Comparison of ENCODE assay signal across 19 mouse cellular contexts in the genomic region with DNA sequence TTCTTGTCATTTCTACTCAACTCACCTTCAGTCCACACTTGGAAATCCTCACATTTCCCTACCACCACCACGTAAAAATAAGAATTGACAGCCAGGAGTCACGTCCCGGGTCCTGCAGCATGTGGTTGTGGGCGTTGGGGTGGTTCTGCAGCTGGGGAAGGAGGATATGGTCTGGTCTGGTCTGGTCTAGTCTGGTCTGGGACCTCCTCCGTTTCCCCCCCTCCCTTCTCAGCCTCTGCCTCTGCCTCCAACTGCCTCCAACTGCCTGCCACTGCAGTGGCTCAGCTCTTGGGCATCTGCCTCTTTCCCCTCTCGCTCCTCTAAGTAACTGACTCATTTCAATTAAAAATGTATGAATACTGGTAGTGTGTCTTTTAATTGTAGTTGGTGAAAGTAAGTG. TPM values are rescaled to one million over a fixed set of nuclear protein-coding genes. Genes with fewer than 3 reads are reported as not detected.
DNase-seq lines count a peak whose midpoint lies in the region; TF ChIP-seq lines count a peak whose summit lies in the region.
"Not testable (repeated sequence)": the region's sequence is repeated elsewhere in the genome, so short reads cannot be mapped to it uniquely, and the experiment has no call there.
"Had no signal": no experiment of that assay in that cellular context is flagged by ENCODE, and none has a peak within 500 bp of the region (broad histone marks: within the 10 kb centered on the region; RNA-seq: fewer than 3 reads in every experiment).

No protein-coding gene starts in this region.

- not testable (repeated sequence) for H3K9ac ChIP-seq in ES-E14 (ENCODE audit: insufficient read depth, low read depth, low read length, poor library complexity, severe bottlenecking)

- H3K4me3 ChIP-seq in ES-E14 (ENCODE audit: insufficient read depth in 1 of 2, low read depth in 1 of 2, low read length in 2 of 2, poor library complexity in 1 of 2, severe bottlenecking in 1 of 2): not testable (repeated sequence)
- peak overlapping the region; percentile 78 for H3K4me3 ChIP-seq in testis, adult 2 months (ENCODE audit: control insufficient read depth, low read depth, low read length)

- not testable (repeated sequence) for H3K4me1 ChIP-seq in ES-E14 (ENCODE audit: control insufficient read depth in 2 of 2, insufficient read depth in 2 of 2, low read length in 2 of 2, poor library complexity in 1 of 2); testis, adult 2 months (ENCODE audit: control insufficient read depth, insufficient read depth, low read length)

- TF ChIP-seq CTCF in testis, adult 2 months (IDR thresholded peaks at IDR 0.05; ENCODE audit: control insufficient read depth, insufficient read depth, insufficient replicate concordance, low read depth, low read length): not testable (repeated sequence)

- not testable (repeated sequence) for H3K36me3 ChIP-seq in ES-E14 (ENCODE audit: control insufficient read depth, insufficient read depth, low read length, poor library complexity, severe bottlenecking); testis, adult 2 months (ENCODE audit: control insufficient read depth, insufficient read depth, low read length)

- DNase-seq in ES-CJ7 (ENCODE audit: low read depth, low spot score) (peak; percentile 58), ES-E14 (ENCODE audit: low read depth, low spot score) (peak; percentile 19), R1 (ENCODE audit: low read depth, low spot score) (peak; percentile 13), ZHBTc4 (ENCODE audit: low read depth, low spot score) (peak; percentile 67)

- H3K27me3 ChIP-seq in testis, adult 2 months (ENCODE audit: control insufficient read depth, insufficient read depth, low read length): not testable (repeated sequence)

- TF ChIP-seq POLR2A in testis, adult 2 months (IDR thresholded peaks at IDR 0.05; ENCODE audit: control insufficient read depth, low read depth, low read length): peak; percentile 47; the same call in 1 of the 2 replicates

- H3K27ac ChIP-seq in ES-E14 (ENCODE audit: insufficient read depth, low read depth, low read length, poor library complexity, severe bottlenecking): not testable (repeated sequence)
- H3K27ac ChIP-seq in testis, adult 2 months (ENCODE audit: control insufficient read depth, insufficient read depth, low read depth, low read length): peak overlapping the region; percentile 91

- H3K9me3 ChIP-seq in ES-E14 (ENCODE audit: control insufficient read depth, insufficient read depth, low read depth, low read length): not testable (repeated sequence)

- in situ Hi-C loops in ES-E14 (cut with MboI; ENCODE audit: low sequenced_read_pairs in 2 of 2, unreplicated experiment in 2 of 2): not testable (repeated sequence)

RNA-seq across cellular contexts. Expression of gene Gm1527, which starts 4.5 kb away (rescaled TPM):
- total RNA-seq in ES-E14 (2012; rRNA removed): not detected in 2 replicates
- polyA plus RNA-seq in testis, adult 2 months (2012; rRNA removed): 6.7 and 9.5 TPM in 2 replicates
- total RNA-seq: adrenal gland, adult 18-20 months; adrenal gland, adult 8-10 months; adrenal gland, postnatal 14 days; adrenal gland, postnatal 25 days; CH12.LX; G1E; MEL had no signal
- polyA plus RNA-seq: activated CD4-positive, CD25-positive, alpha-beta regulatory T cell, adult 4 months; adrenal gland, adult 2 months; brain, embryonic 14.5 days; C2C12; CD4-positive, CD25-positive, alpha-beta regulatory T cell, adult 4 months; cerebellum, adult 2 months; G1E; Patski had no signal

Comparison
In these comparisons a context has a peak if more than half of its experiments do, and no peak if none do; other contexts are left out.
1. DNase-seq: peak in every context shown above with its lines; median percentile 67 in ZHBTc4; 58 in ES-CJ7; 19 in ES-E14; 13 in R1.